Mouse (Mus musculus) neural tube, embryonic 15.5 days (tissue): ENCODE measurements around the gene Papolg. TPM values are rescaled to one million over a fixed set of nuclear protein-coding genes. Genes with fewer than 3 reads are reported as not detected.
"Not testable (repeated sequence)": the region's sequence is repeated elsewhere in the genome, so short reads cannot be mapped to it uniquely, and the experiment has no call there.

ENCODE experiments used
- ATAC-seq: fragments of 200-750 bp; cut with Nextera tagmentation; 2 replicates; pipeline ENCODE4 v1.8.0; 2017; ENCODE audit warnings: mild to moderate bottlenecking, moderate TSS enrichment, moderate library complexity; ENCODE audit not compliant: low FRiP score
- H3K27ac ChIP-seq: fragments of 300-500 bp; sonication (generic); replicated peaks from 2 replicates; pipeline ENCODE4 v1.5.1; 2015; ENCODE audit warnings: mild to moderate bottlenecking, inconsistent platforms
- H3K27me3 ChIP-seq: fragments of 300-500 bp; sonication (generic); replicated peaks from 2 replicates; pipeline ENCODE4 v1.6.1; 2015; ENCODE audit warnings: inconsistent platforms
- H3K36me3 ChIP-seq: fragments of 300-500 bp; sonication (generic); 2 replicates; pipeline ENCODE4 v1.6.1; 2015; ENCODE audit warnings: inconsistent platforms
- H3K4me1 ChIP-seq: fragments of 300-500 bp; sonication (generic); 2 replicates; pipeline ENCODE4 v1.6.1; 2015; ENCODE audit warnings: inconsistent platforms
- H3K4me2 ChIP-seq: fragments of 300-500 bp; sonication (generic); 2 replicates; pipeline ENCODE4 v1.6.1; 2015; ENCODE audit warnings: inconsistent platforms, mild to moderate bottlenecking, moderate library complexity
- H3K4me3 ChIP-seq: fragments of 300-500 bp; sonication (generic); replicated peaks from 2 replicates; pipeline ENCODE4 v1.5.1; 2015; ENCODE audit warnings: mild to moderate bottlenecking, inconsistent platforms
- H3K9ac ChIP-seq: fragments of 300-500 bp; sonication (generic); replicated peaks from 2 replicates; pipeline ENCODE4 v1.6.1; 2015; ENCODE audit warnings: mild to moderate bottlenecking, inconsistent platforms
- H3K9me3 ChIP-seq: fragments of 300-500 bp; sonication (generic); replicated peaks from 2 replicates; pipeline ENCODE4 v1.6.1; 2016; ENCODE audit warnings: inconsistent platforms
- WGBS: fragments of 180-500 bp; shearing (Covaris S2); methylation state at CpG from one replicate; pipeline ENCODE4 v1.1.7; 2015; ENCODE audit warnings: mixed read lengths; 5-methylcytosine and 5-hydroxymethylcytosine counted together
- polyA plus RNA-seq: library from polyadenylated mRNA; unstranded; fragments of >200 nt; fragmentation: Nextera tagmentation; extraction: Ambion mirVana; gene quantifications from 2 replicates; pipeline ENCODE4 v1.2.1, GENCODE M21; 2015

Papolg gene
- polyA plus RNA-seq = 15.9 and 17.3 TPM in 2 replicates

GRCm38 (mm10) chr11:23895060-23895426 lies at the start of gene Papolg:
Gene Papolg (minus strand): TSS chr11:23895253.
- Histone ChIP-seq H3K9me3 (no peaks in the 10 kb centered on the region), H3K4me2 (peak within 1 kb of the TSS; percentile 58), H3K4me1 (peaks cover 10% of the 10 kb centered on the region), H3K4me3 (peak within 1 kb of the TSS; percentile 86), H3K27ac (peak within 1 kb of the TSS; percentile 88), H3K9ac (peak within 1 kb of the TSS; percentile 85), H3K27me3 (no peaks in the 10 kb centered on the region), H3K36me3 (peaks cover 6% of the 10 kb centered on the region; the same call in 1 of the 2 replicates)
- 0% methylated on average over 21 of the region's 21 CpGs for WGBS
- peak; percentile 100 for ATAC-seq

- H3K9ac ChIP-seq, H3K9me3 ChIP-seq, H3K27me3 ChIP-seq, ATAC-seq, H3K4me1 ChIP-seq, H3K27ac ChIP-seq, H3K36me3 ChIP-seq: not testable (repeated sequence)
- WGBS = 12% methylated on average over 8 of the region's 8 CpGs
- H3K4me2 ChIP-seq = peak overlapping the region; percentile 42
- peak overlapping the region; percentile 15; the same call in 1 of the 2 replicates for H3K4me3 ChIP-seq
These were observed 33.1 kb upstream of the Papolg start for GRCm38 (mm10) chr11:23928146-23928545.

- Histone ChIP-seq H3K4me1 (no peaks in the 10 kb centered on the region), H3K27me3 (no peaks in the 10 kb centered on the region), H3K4me2 (peak overlapping the region; percentile 42), H3K9ac (no peak overlapping the region), H3K9me3 (no peaks in the 10 kb centered on the region), H3K4me3 (peak overlapping the region; percentile 15; the same call in 1 of the 2 replicates), H3K36me3 (no peaks in the 10 kb centered on the region), H3K27ac (no peak overlapping the region)
- WGBS = 43% methylated on average over 8 of the region's 8 CpGs
- ATAC-seq = no peak
These were observed 32.6 kb upstream of the Papolg start for GRCm38 (mm10) chr11:23927643-23928042.

GRCm38 (mm10) chr11:23913824-23914223 lies 18.8 kb upstream of the Papolg start:
- not testable (repeated sequence) for H3K36me3 ChIP-seq, H3K4me1 ChIP-seq, ATAC-seq, H3K9ac ChIP-seq, H3K9me3 ChIP-seq, H3K27me3 ChIP-seq, H3K4me2 ChIP-seq, H3K4me3 ChIP-seq, H3K27ac ChIP-seq
- WGBS = 85% methylated on average over 2 of the region's 2 CpGs

- no peak overlapping the region for H3K4me3 ChIP-seq
- no peak overlapping the region for H3K9ac ChIP-seq
- no peak for ATAC-seq
- no peaks in the 10 kb centered on the region for H3K4me1 ChIP-seq
- no peaks in the 10 kb centered on the region for H3K36me3 ChIP-seq
- H3K27me3 ChIP-seq = no peaks in the 10 kb centered on the region
- no peaks in the 10 kb centered on the region for H3K9me3 ChIP-seq
- WGBS = 80% methylated on average over 1 of the region's 1 CpGs
- no peak overlapping the region for H3K27ac ChIP-seq
- H3K4me2 ChIP-seq = no peak overlapping the region
These were observed 8.9 kb upstream of the Papolg start for GRCm38 (mm10) chr11:23903909-23904308.

GRCm38 (mm10) chr11:23894141-23895059 lies 653 bp downstream of the Papolg start:
- H3K4me2 ChIP-seq = peak overlapping the region; percentile 58

GRCm38 (mm10) chr11:23893556-23893955 lies 1.5 kb downstream of the Papolg start:
- H3K27ac ChIP-seq = no peak overlapping the region
- H3K4me2 ChIP-seq = peak overlapping the region; percentile 36
- H3K36me3 ChIP-seq = peaks cover 16% of the 10 kb centered on the region
- H3K9ac ChIP-seq = no peak overlapping the region
- H3K27me3 ChIP-seq = no peaks in the 10 kb centered on the region
- no peak for ATAC-seq
- H3K9me3 ChIP-seq = no peaks in the 10 kb centered on the region
- H3K4me1 ChIP-seq = peaks cover 10% of the 10 kb centered on the region
- no peak overlapping the region for H3K4me3 ChIP-seq

More at GRCm38 (mm10) chr11:23894141-23895059, 653 bp downstream of the Papolg start:
- WGBS = 1% methylated on average over 47 of the region's 48 CpGs
- Histone ChIP-seq H3K36me3 (peaks cover 8% of the 10 kb centered on the region), H3K9ac (peak overlapping the region; percentile 85), H3K9me3 (no peaks in the 10 kb centered on the region), H3K27ac (peak overlapping the region; percentile 88), H3K27me3 (no peaks in the 10 kb centered on the region), H3K4me3 (peak overlapping the region; percentile 86), H3K4me1 (peaks cover 10% of the 10 kb centered on the region)
- ATAC-seq = peak; percentile 86

- H3K36me3 ChIP-seq = peaks cover 59% of the 10 kb centered on the region
- no peaks in the 10 kb centered on the region for H3K27me3 ChIP-seq
- no peaks in the 10 kb centered on the region for H3K9me3 ChIP-seq
- WGBS = 87% methylated on average over 2 of the region's 2 CpGs
- no peak overlapping the region for H3K9ac ChIP-seq
- ATAC-seq = no peak
- H3K27ac ChIP-seq = no peak overlapping the region
- no peak overlapping the region for H3K4me3 ChIP-seq
- no peak overlapping the region for H3K4me2 ChIP-seq
- H3K4me1 ChIP-seq = no peaks in the 10 kb centered on the region
These were observed 30.7 kb downstream of the Papolg start for GRCm38 (mm10) chr11:23864326-23864725.

- Histone ChIP-seq H3K9ac (no peak overlapping the region), H3K27ac (no peak overlapping the region), H3K9me3 (no peaks in the 10 kb centered on the region), H3K27me3 (no peaks in the 10 kb centered on the region), H3K4me3 (no peak overlapping the region), H3K4me1 (no peaks in the 10 kb centered on the region), H3K36me3 (peaks cover 47% of the 10 kb centered on the region), H3K4me2 (no peak overlapping the region)
- 88% methylated on average over 4 of the region's 4 CpGs for WGBS
- no peak for ATAC-seq
These were observed 38.3 kb downstream of the Papolg start for GRCm38 (mm10) chr11:23856723-23857112.

GRCm38 (mm10) chr11:23856054-23856722 lies 38.9 kb downstream of the Papolg start:
- H3K9me3 ChIP-seq = no peaks in the 10 kb centered on the region
- no peak overlapping the region for H3K27ac ChIP-seq
- no peak for ATAC-seq
- H3K4me1 ChIP-seq = no peaks in the 10 kb centered on the region
- 92% methylated on average over 7 of the region's 7 CpGs for WGBS
- H3K36me3 ChIP-seq = peaks cover 43% of the 10 kb centered on the region
- no peaks in the 10 kb centered on the region for H3K27me3 ChIP-seq
- H3K9ac ChIP-seq = no peak overlapping the region
- H3K4me2 ChIP-seq = no peak overlapping the region
- no peak overlapping the region for H3K4me3 ChIP-seq

- H3K4me1 ChIP-seq = no peaks in the 10 kb centered on the region
- no peak overlapping the region for H3K4me3 ChIP-seq
- H3K4me2 ChIP-seq = no peak overlapping the region
- ATAC-seq = peak; percentile 78; the same call in 1 of the 2 replicates
- no peak overlapping the region for H3K27ac ChIP-seq
- 19% methylated on average over 3 of the region's 3 CpGs for WGBS
- no peaks in the 10 kb centered on the region for H3K27me3 ChIP-seq
- no peak overlapping the region for H3K9ac ChIP-seq
- H3K36me3 ChIP-seq = peaks cover 37% of the 10 kb centered on the region
- no peaks in the 10 kb centered on the region for H3K9me3 ChIP-seq
These were observed 39.8 kb downstream of the Papolg start for GRCm38 (mm10) chr11:23855182-23855802.
